Mouse (Mus musculus) heart, adult 2 months (tissue): ENCODE results near the gene Fbxl12. TPM values are rescaled to one million over a fixed set of nuclear protein-coding genes. Genes with fewer than 3 reads are reported as not detected.

Experiments used
- DNase-seq, 2 experiments: peaks; one replicate each; pipeline ENCODE4 v3.0.0; 2021
- H3K27ac ChIP-seq: fragments of 200-600 bp; 2 replicates; pipeline ENCODE4 v1.8.1; 2022
- H3K27me3 ChIP-seq: fragments of 200-500 bp; 2 replicates; pipeline ENCODE4 v1.6.1; 2012; ENCODE audit warnings: mild to moderate bottlenecking, low read length, inconsistent platforms, mixed read lengths; ENCODE audit not compliant: control insufficient read depth, insufficient read depth
- H3K36me3 ChIP-seq: fragments of 200-500 bp; 2 replicates; pipeline ENCODE4 v1.6.1; 2012; ENCODE audit warnings: low read length, inconsistent platforms; ENCODE audit not compliant: control insufficient read depth, insufficient read depth
- H3K4me1 ChIP-seq: fragments of 200-500 bp; 2 replicates; pipeline ENCODE4 v1.6.1; 2011; ENCODE audit warnings: low read length; ENCODE audit not compliant: control insufficient read depth, insufficient read depth
- H3K4me3 ChIP-seq: fragments of 200-600 bp; 2 replicates; pipeline ENCODE4 v1.8.1; 2022
- H3K79me2 ChIP-seq: fragments of 200-500 bp; replicated peaks from 2 replicates; pipeline ENCODE4 v1.6.1; 2012; ENCODE audit warnings: mild to moderate bottlenecking, inconsistent platforms, low read length, moderate library complexity, mixed read lengths; ENCODE audit not compliant: control insufficient read depth, insufficient read depth
- H3K9ac ChIP-seq: fragments of 200-500 bp; 2 replicates; pipeline ENCODE4 v1.6.1; 2012; ENCODE audit warnings: low read depth, mild to moderate bottlenecking, control low read depth, inconsistent platforms, low read length, mixed read lengths
- CTCF ChIP-seq: fragments of 200-600 bp; IDR thresholded peaks from 2 replicates; pipeline ENCODE4 v1.8.1; 2022; ENCODE audit warnings: antibody characterized with exemption, mild to moderate bottlenecking, moderate library complexity
- EP300 ChIP-seq: fragments of 200-500 bp; IDR thresholded peaks from 2 replicates; pipeline ENCODE4 v1.6.1; 2011; ENCODE audit warnings: low read depth, low read length, control low read depth; ENCODE audit not compliant: insufficient read depth
- POLR2A ChIP-seq: fragments of 200-500 bp; IDR thresholded peaks from 2 replicates; pipeline ENCODE4 v1.6.1; 2011; ENCODE audit warnings: mild to moderate bottlenecking, low read depth, low read length, control low read depth; ENCODE audit not compliant: insufficient read depth
- WGBS: fragments of 180-500 bp; shearing (Covaris S2); methylation state at CpG from one replicate; pipeline ENCODE4 v1.1.7; 2018; 5-methylcytosine and 5-hydroxymethylcytosine counted together
- intact Hi-C: fragments of 180-260 bp; cut with DNase I; formaldehyde crosslinking; loops from one replicate; pipeline ENCODE4 v1.15.1; 2025
- polyA plus RNA-seq: library from polyadenylated mRNA; depleted of rRNA; stranded (reverse); fragments of >200 nt; gene quantifications from 2 replicates; pipeline ENCODE4 v1.2.3, GENCODE M21; 2012
- total RNA-seq, 2 experiments: library from RNA; stranded (reverse); gene quantifications; 2 replicates each; pipeline ENCODE4 v1.2.3; 2021

Fbxl12 gene
- total and polyA plus RNA-seq, 3 experiments, result 8.8 to 17.9 (median 10.3) TPM

DNA sequence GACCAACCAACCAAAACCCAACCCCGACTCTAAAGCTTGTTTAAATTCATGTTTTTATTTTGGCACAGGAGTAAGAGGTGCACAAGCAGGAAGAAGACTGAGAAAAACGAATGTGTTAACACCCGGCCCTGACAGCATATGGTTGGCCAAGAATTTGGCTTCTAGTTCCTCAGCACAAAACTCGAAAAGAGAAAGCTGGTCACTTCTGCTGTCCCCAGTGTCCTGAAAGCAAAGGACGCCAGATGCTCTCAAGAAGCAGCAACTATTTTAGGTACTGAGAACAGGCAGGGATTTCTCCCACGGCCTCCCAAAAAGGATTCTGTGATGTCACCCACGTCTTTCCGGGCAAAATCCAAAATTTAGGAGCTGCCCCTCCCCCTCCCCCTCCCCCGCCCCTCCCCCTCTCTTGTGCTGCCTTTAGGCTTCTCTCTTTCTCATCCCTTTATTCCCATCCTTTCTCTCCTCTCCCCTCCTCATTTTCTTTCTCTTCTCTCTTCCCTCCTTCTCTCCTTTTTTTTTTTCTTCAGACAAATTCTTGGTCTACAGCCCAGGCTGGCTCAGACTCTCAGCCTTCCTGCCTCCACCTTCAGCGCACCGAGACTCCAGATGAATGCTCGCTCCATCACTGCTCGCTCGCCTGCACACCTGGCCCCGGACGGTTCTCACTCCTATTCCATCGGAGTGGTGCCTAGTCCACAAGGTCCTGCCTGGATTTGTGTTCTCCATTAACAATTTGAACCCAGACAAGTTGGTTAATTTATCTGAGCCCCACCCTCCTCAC lies 40.7 kb upstream of the Fbxl12 start:
- Histone ChIP-seq H3K27ac (no peak overlapping the region), H3K4me1 (peaks cover 2% of the 10 kb centered on the region; the same call in 1 of the 2 replicates), H3K9ac (no peak overlapping the region), H3K36me3 (no peaks in the 10 kb centered on the region), H3K4me3 (no peak overlapping the region), H3K27me3 (no peaks in the 10 kb centered on the region), H3K79me2 (no peaks in the 10 kb centered on the region)
- intact Hi-C loops, result no loop called here
- 44% methylated on average over 16 of the region's 17 CpGs for WGBS
- DNase-seq, result no peak
- TF ChIP-seq CTCF, result no peak
- TF ChIP-seq EP300, result no peak
- no peak for TF ChIP-seq POLR2A

DNA sequence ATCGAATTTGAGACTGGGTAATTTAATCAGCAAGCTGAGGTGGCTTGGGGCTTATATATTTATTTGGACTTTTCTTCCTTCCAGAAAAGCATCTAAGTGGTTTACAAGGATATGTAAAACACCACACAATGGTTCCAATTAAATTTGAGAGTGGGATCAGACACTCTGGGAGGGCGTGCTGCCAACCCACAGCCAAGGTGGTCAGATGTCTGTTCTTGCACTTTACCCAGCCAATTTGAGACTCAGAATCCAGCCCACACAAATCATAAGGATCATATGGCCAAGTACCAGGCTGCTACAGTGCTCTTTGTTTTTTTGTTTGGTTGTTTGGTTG lies 37.8 kb upstream of the Fbxl12 start:
- no peak for DNase-seq
- no peaks in the 10 kb centered on the region for H3K4me1 ChIP-seq
- no peaks in the 10 kb centered on the region for H3K79me2 ChIP-seq
- TF ChIP-seq CTCF (no peak), POLR2A (no peak), EP300 (no peak)
- 64% methylated on average over 2 of the region's 2 CpGs for WGBS
- intact Hi-C loops, result no loop called here
- H3K9ac ChIP-seq, result no peak overlapping the region
- H3K36me3 ChIP-seq, result no peaks in the 10 kb centered on the region
- H3K27me3 ChIP-seq, result no peaks in the 10 kb centered on the region
- H3K4me3 ChIP-seq, result no peak overlapping the region
- no peak overlapping the region for H3K27ac ChIP-seq

DNA sequence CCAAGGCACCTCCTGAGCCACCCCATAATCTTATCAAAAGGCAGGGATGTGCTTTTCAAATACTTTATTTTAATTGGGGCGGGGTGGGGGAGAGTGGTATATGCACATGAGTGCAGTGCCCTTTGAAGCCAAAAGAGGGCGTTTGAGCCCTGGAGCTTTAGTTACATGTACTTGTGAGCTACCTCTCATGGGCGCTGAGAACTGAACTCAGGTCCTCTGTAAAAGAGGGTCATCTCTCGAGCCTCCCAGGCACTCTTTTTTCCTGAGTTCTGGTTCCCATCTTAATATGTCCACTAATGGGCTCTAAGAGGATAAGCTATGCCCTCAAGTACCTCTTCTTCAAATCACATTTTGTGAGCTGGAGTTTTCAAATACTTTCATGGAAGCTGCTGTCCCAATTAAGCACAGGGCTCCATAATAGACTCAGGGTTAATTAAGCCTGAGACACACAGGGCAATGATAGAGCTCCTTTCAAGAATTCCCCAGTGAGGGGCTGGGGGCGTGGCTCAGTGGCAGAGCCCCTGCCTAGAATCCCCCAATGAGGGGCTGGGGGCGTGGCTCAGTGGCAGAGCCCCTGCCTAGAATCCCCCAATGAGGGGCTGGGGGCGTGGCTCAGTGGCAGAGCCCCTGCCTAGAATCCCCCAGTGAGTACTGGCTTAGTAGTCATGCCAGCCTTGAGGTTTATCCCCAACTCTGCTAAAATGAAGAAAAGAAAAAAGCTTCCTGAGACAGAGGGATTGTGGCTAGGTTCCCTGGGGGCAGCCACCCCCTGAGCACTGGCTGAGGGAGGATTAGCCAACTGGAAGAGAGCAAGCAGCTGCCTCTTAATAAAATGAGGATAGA lies 37.2 kb upstream of the Fbxl12 start:
- TF ChIP-seq EP300, result no peak
- TF ChIP-seq POLR2A, result no peak
- no peak for TF ChIP-seq CTCF
- H3K27ac ChIP-seq, result no peak overlapping the region
- H3K9ac ChIP-seq, result no peak overlapping the region
- no peaks in the 10 kb centered on the region for H3K27me3 ChIP-seq
- intact Hi-C loops, result no loop called here
- no peak overlapping the region for H3K4me3 ChIP-seq
- no peak for DNase-seq
- H3K36me3 ChIP-seq, result no peaks in the 10 kb centered on the region
- 50% methylated on average over 7 of the region's 7 CpGs for WGBS
- H3K79me2 ChIP-seq, result no peaks in the 10 kb centered on the region
- no peaks in the 10 kb centered on the region for H3K4me1 ChIP-seq

DNA sequence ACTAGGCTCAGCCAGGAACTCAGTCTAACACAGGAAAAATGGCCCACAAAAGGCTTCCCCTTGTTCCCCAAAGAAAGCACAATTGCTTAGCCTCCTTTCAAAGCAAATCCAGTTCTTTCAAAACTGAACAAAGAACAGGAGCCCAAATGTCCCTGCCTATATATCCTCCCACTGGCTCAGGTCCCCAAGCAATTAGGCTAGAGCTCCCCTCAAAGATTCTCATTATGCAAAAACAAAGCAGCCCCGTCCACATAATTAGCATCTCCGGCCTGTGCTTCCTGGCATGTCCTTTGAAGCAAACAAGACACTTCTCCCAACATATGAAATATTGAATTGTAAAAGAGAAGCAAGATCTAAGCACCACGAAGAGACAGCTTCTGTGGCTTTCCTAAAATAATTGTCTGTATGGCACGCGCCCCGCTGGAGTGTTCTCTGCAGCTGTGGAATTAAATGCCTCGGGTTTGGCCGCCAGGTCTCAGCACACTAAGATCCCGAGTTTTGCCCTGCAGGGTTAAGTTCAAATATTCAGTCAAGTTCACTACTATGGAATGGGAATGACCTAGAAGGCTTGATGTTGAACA lies 35.9 kb upstream of the Fbxl12 start:
- H3K36me3 ChIP-seq, result no peaks in the 10 kb centered on the region
- DNase-seq, result no peak
- no peaks in the 10 kb centered on the region for H3K79me2 ChIP-seq
- intact Hi-C loops, result no loop called here
- H3K4me3 ChIP-seq, result no peak overlapping the region
- H3K4me1 ChIP-seq, result no peaks in the 10 kb centered on the region
- no peak overlapping the region for H3K9ac ChIP-seq
- H3K27ac ChIP-seq, result no peak overlapping the region
- WGBS, result 84% methylated on average over 9 of the region's 9 CpGs
- TF ChIP-seq EP300, result no peak
- TF ChIP-seq CTCF, result no peak
- no peak for TF ChIP-seq POLR2A
- no peaks in the 10 kb centered on the region for H3K27me3 ChIP-seq

DNA sequence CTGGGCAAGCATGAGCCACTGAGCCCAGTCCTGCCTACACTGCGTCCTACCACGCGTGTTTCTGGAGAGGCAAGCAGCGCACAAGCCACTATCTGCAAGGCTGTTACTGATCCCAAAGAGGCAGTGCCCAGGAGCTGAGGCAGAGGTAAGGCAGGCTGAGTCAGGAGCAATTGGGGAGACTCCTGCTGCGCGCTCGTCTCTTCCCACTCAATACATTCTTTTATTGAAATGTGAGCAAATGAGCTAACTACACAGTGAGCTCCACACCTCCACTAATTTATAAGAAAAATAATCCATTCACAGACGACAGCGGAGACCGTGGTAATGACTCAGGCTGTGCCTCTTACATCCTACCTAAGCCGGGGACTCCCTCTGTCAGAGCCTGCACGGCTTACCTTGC lies 33.3 kb upstream of the Fbxl12 start:
- Histone ChIP-seq H3K9ac (no peak overlapping the region), H3K79me2 (no peaks in the 10 kb centered on the region), H3K4me1 (no peaks in the 10 kb centered on the region), H3K27ac (no peak overlapping the region), H3K4me3 (no peak overlapping the region), H3K36me3 (no peaks in the 10 kb centered on the region), H3K27me3 (no peaks in the 10 kb centered on the region)
- WGBS, result 92% methylated on average over 12 of the region's 12 CpGs
- no peak for TF ChIP-seq EP300
- no peak for TF ChIP-seq POLR2A
- no peak for TF ChIP-seq CTCF
- intact Hi-C loops, result no loop called here
- no peak for DNase-seq

DNA sequence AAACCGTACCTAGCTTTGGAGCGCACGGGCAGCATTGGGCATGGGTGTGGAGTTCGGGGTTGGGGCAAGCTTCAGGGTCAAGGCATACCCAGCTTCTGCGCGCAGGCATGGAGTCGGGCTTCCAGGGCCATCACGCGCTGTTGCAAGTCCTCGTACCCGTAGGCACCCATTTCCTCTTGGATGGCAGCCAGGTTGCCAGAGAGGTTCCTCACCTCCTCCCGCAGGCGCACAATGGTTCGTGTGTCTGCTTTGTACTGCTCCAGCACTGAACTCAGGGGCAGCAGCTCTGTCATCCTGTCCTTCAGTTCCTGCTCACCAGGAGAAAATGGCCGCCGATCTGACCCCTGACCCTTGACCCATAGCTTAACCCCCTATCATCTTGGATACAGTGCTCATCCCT lies 27.5 kb upstream of the Fbxl12 start:
- Histone ChIP-seq H3K27me3 (no peaks in the 10 kb centered on the region), H3K79me2 (no peaks in the 10 kb centered on the region), H3K36me3 (no peaks in the 10 kb centered on the region), H3K9ac (no peak overlapping the region), H3K27ac (no peak overlapping the region), H3K4me1 (no peaks in the 10 kb centered on the region), H3K4me3 (no peak overlapping the region)
- no peak for TF ChIP-seq EP300
- no peak for TF ChIP-seq POLR2A
- no peak for TF ChIP-seq CTCF
- no peak for DNase-seq
- intact Hi-C loops, result no loop called here
- 71% methylated on average over 16 of the region's 16 CpGs for WGBS
